Mouse (Mus musculus): ENCODE results near the gene Gm38431.

The Gm38431 gene

DNA sequence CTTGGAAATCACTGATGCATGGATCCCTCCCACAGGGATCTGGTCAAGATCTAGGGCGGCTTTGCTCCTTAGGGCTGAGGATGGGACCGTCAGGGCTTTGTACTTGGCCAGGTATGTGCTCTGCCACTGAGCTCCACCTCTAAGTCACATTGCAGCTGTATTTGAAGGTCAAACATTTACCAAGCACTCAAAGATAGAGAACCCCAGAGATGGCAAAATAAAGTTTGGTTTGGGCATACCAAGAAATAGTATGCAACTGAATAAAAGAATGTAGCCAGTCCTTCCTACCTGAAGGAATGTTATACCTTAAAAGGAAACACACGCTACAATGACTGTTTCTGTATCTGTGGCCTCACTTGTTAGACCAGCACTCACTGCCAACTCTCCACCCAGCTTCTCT lies 70.4 kb downstream of the Gm38431 start:
- no peak for DNase-seq (ENCODE audit: extremely low read depth, low read depth)

- DNase-seq (ENCODE audit: extremely low read depth, low read depth), result no peak
Measured at GRCm38 (mm10) chr9:21018600-21018999, 73.2 kb downstream of the Gm38431 start.
